Mouse (Mus musculus): Measurements from ENCODE around the gene Olfml3. TPM values are rescaled to one million over a fixed set of nuclear protein-coding genes. Genes with fewer than 3 reads are reported as not detected.
A peak's percentile ranks its signal among the peaks of the same experiment; 100 is the strongest.

Olfml3 gene
- total RNA-seq, 2 experiments from 2014 or later, result 12.0 to 13.4 TPM

- Histone ChIP-seq H3K27ac (no peak overlapping the region), H3K4me3 (no peak overlapping the region)
- no peak for TF ChIP-seq CTCF (IDR thresholded peaks at IDR 0.05)
- DNase-seq (ENCODE audit: extremely low spot score in 1 of 2, low spot score in 2 of 2), result peak in 1 of 2 experiments; percentile 7
- intact Hi-C loops (cut with DNase I), result no loop called here
Observed at GRCm38 (mm10) chr3:103724137-103724536, 13.7 kb downstream of the Olfml3 start.

GRCm38 (mm10) chr3:103718728-103719127, 19.1 kb downstream of the Olfml3 start:
- TF ChIP-seq CTCF (IDR thresholded peaks at IDR 0.05), result no peak
- no peak overlapping the region for H3K27ac ChIP-seq
- DNase-seq (ENCODE audit: extremely low spot score in 1 of 2, low spot score in 2 of 2), result peak in 1 of 2 experiments; percentile 8
- intact Hi-C loops (cut with DNase I), result no loop called here
- no peak overlapping the region for H3K4me3 ChIP-seq

- Histone ChIP-seq H3K27ac (no peak overlapping the region), H3K4me3 (no peak overlapping the region)
- intact Hi-C loops (cut with DNase I), result no loop called here
- no peak for TF ChIP-seq CTCF (IDR thresholded peaks at IDR 0.05)
- peak in 1 of 2 experiments; percentile 12 for DNase-seq (ENCODE audit: extremely low spot score in 1 of 2, low spot score in 2 of 2)
Observed at GRCm38 (mm10) chr3:103716774-103717760, 20.7 kb downstream of the Olfml3 start.

- Histone ChIP-seq H3K27ac (no peak overlapping the region), H3K4me3 (no peak overlapping the region)
- intact Hi-C loops (cut with DNase I), result no loop called here
- no peak for TF ChIP-seq CTCF (IDR thresholded peaks at IDR 0.05)
- peak in 1 of 2 experiments; percentile 13 for DNase-seq (ENCODE audit: extremely low spot score in 1 of 2, low spot score in 2 of 2)
Observed at GRCm38 (mm10) chr3:103715762-103716693, 21.8 kb downstream of the Olfml3 start.

GRCm38 (mm10) chr3:103714942-103715341, 22.9 kb downstream of the Olfml3 start:
- Histone ChIP-seq H3K4me3 (no peak overlapping the region), H3K27ac (no peak overlapping the region)
- intact Hi-C loops (cut with DNase I), result no loop called here
- no peak for TF ChIP-seq CTCF (IDR thresholded peaks at IDR 0.05)
- peak in 1 of 2 experiments; percentile 1 for DNase-seq (ENCODE audit: extremely low spot score in 1 of 2, low spot score in 2 of 2)

GRCm38 (mm10) chr3:103714236-103714875, 23.4 kb downstream of the Olfml3 start:
- Histone ChIP-seq H3K4me3 (no peak overlapping the region), H3K27ac (no peak overlapping the region)
- intact Hi-C loops (cut with DNase I), result no loop called here
- no peak for TF ChIP-seq CTCF (IDR thresholded peaks at IDR 0.05)
- DNase-seq (ENCODE audit: extremely low spot score in 1 of 2, low spot score in 2 of 2), result no peak

GRCm38 (mm10) chr3:103712196-103712595, 25.6 kb downstream of the Olfml3 start:
- TF ChIP-seq CTCF (IDR thresholded peaks at IDR 0.05), result no peak
- no peak for DNase-seq (ENCODE audit: extremely low spot score in 1 of 2, low spot score in 2 of 2)
- Histone ChIP-seq H3K4me3 (no peak overlapping the region), H3K27ac (no peak overlapping the region)
- intact Hi-C loops (cut with DNase I), result no loop called here

- intact Hi-C loops (cut with DNase I), result no loop called here
- no peak for DNase-seq (ENCODE audit: extremely low spot score in 1 of 2, low spot score in 2 of 2)
- Histone ChIP-seq H3K4me3 (no peak overlapping the region), H3K27ac (no peak overlapping the region)
- TF ChIP-seq CTCF (IDR thresholded peaks at IDR 0.05), result no peak
Observed at GRCm38 (mm10) chr3:103709470-103710040, 28.2 kb downstream of the Olfml3 start.

GRCm38 (mm10) chr3:103705426-103705825, 32.4 kb downstream of the Olfml3 start:
- Histone ChIP-seq H3K4me3 (no peak overlapping the region), H3K27ac (no peak overlapping the region)
- DNase-seq (ENCODE audit: extremely low spot score in 1 of 2, low spot score in 2 of 2), result no peak
- no peak for TF ChIP-seq CTCF (IDR thresholded peaks at IDR 0.05)
- intact Hi-C loops (cut with DNase I), result no loop called here

- no peak for TF ChIP-seq CTCF (IDR thresholded peaks at IDR 0.05)
- no peak for DNase-seq (ENCODE audit: extremely low spot score in 1 of 2, low spot score in 2 of 2)
- no peak overlapping the region for H3K27ac ChIP-seq
Observed at GRCm38 (mm10) chr3:103704661-103705060, 33.1 kb downstream of the Olfml3 start.

GRCm38 (mm10) chr3:103696388-103696925, 41.3 kb downstream of the Olfml3 start:
- no peak for DNase-seq (ENCODE audit: extremely low spot score in 1 of 2, low spot score in 2 of 2)
- Histone ChIP-seq H3K27ac (no peak overlapping the region), H3K4me3 (no peak overlapping the region)
- intact Hi-C loops (cut with DNase I), result no loop called here
- TF ChIP-seq CTCF (IDR thresholded peaks at IDR 0.05), result no peak

More at GRCm38 (mm10) chr3:103704661-103705060, 33.1 kb downstream of the Olfml3 start:
- no peak overlapping the region for H3K4me3 ChIP-seq
- intact Hi-C loops (cut with DNase I), result no loop called here
